ENCODE assay signal across 18 mouse cellular contexts in genomic region chr5:90611388-90611787, GRCm38 (mm10). TPM values are rescaled to one million over a fixed set of nuclear protein-coding genes. Genes with fewer than 3 reads are reported as not detected.
DNase-seq lines count a peak whose midpoint lies in the region; ATAC-seq and TF ChIP-seq lines count a peak whose summit lies in the region.
"Had no signal": no experiment of that assay in that cellular context is flagged by ENCODE, and none has a peak within 500 bp of the region (broad histone marks: within the 10 kb centered on the region; RNA-seq: fewer than 3 reads in every experiment).

No protein-coding gene starts in this region.

- peak overlapping the region; percentile 31 for H3K27ac ChIP-seq in spleen, adult 2 months (ENCODE audit: insufficient read depth, low read length)
- no peak overlapping the region for H3K27ac ChIP-seq in gastrocnemius, adult 2 months
- H3K27ac ChIP-seq: hindbrain, embryonic 13.5 days; layer of hippocampus, adult 2 months; limb, embryonic 13.5 days; midbrain, embryonic 12.5 days had no signal

- no peak for TF ChIP-seq POLR2A in spleen, adult 2 months (IDR thresholded peaks at IDR 0.05; ENCODE audit: low read depth, low read length)

- H3K36me3 ChIP-seq in spleen, adult 2 months (ENCODE audit: control insufficient read depth, insufficient read depth, low read length): no peaks in the 10 kb centered on the region
- H3K36me3 ChIP-seq: hindbrain, embryonic 13.5 days; limb, embryonic 13.5 days; midbrain, embryonic 12.5 days had no signal

- no peak for TF ChIP-seq CTCF in spleen, adult 2 months (IDR thresholded peaks at IDR 0.05; ENCODE audit: extremely low read depth, insufficient read depth, insufficient read length, insufficient replicate concordance)
- TF ChIP-seq CTCF in gastrocnemius, adult 2 months (IDR thresholded peaks at IDR 0.05): no peak

- peak in 1 of 2 experiments; percentile 14 for DNase-seq in spleen, adult 2 months (ENCODE audit: low read depth in 1 of 2, low spot score in 2 of 2)
- no peak for DNase-seq in spleen, adult 18-20 months
- DNase-seq in gastrocnemius, postnatal 14 days: no peak
- DNase-seq in kidney, adult 8-10 months: no peak
- DNase-seq in gastrocnemius, adult 2 months: no peak
- DNase-seq: adrenal gland, postnatal 14 days; cerebellum, postnatal 10 days; right cerebral cortex, postnatal 4 days; thymus, adult 18-20 months had no signal

- WGBS in spleen, adult 2 months: 17% methylated on average over 3 of the region's 3 CpGs

- peak; percentile 26 for ATAC-seq in activated CD4-positive, CD25-positive, alpha-beta regulatory T cell, adult 4 months
- ATAC-seq in megakaryocyte, adult 5-6 weeks (ENCODE audit: poor library complexity, severe bottlenecking): peak; percentile 28

- H3K4me3 ChIP-seq in spleen, adult 2 months (ENCODE audit: extremely low read depth, insufficient read depth, insufficient read length): no peak overlapping the region
- no peak overlapping the region for H3K4me3 ChIP-seq in gastrocnemius, adult 2 months
- H3K4me3 ChIP-seq: hindbrain, embryonic 13.5 days; layer of hippocampus, adult 2 months; limb, embryonic 13.5 days; midbrain, embryonic 12.5 days had no signal

- H3K4me1 ChIP-seq in spleen, adult 2 months (ENCODE audit: control insufficient read depth, insufficient read depth, insufficient read length): peaks cover 6% of the 10 kb centered on the region; the same call in 1 of the 2 replicates
- H3K4me1 ChIP-seq: hindbrain, embryonic 13.5 days; midbrain, embryonic 12.5 days had no signal

- intact Hi-C loops in gastrocnemius, postnatal 14 days (cut with DNase I; ENCODE audit: low total_unique reads): no loop called here
- intact Hi-C loops in gastrocnemius, adult 2 months (cut with DNase I): no loop called here

- H3K27me3 ChIP-seq in spleen, adult 2 months (ENCODE audit: control insufficient read depth, insufficient read depth, low read length): no peaks in the 10 kb centered on the region
- H3K27me3 ChIP-seq: hindbrain, embryonic 13.5 days; limb, embryonic 13.5 days; midbrain, embryonic 12.5 days had no signal

RNA-seq across cellular contexts. Expression of gene Rassf6, which starts 29.1 kb away (rescaled TPM):
- polyA plus RNA-seq in spleen, adult 2 months (2012; rRNA removed): 0.22 and 0.55 TPM in 2 replicates
- 1 to 10 TPM in 1 of 2 experiments, under 1 TPM in 1; 0.91 to 1.1 TPM for polyA plus RNA-seq in activated CD4-positive, CD25-positive, alpha-beta regulatory T cell, adult 4 months (2017; shearing (Covaris generic))
- not detected in 2 replicates for total RNA-seq in megakaryocyte, adult 5-6 weeks (2015)
- not detected in 2 replicates for total RNA-seq in megakaryocyte, adult 5-6 weeks (2017)
- total RNA-seq in gastrocnemius, postnatal 14 days (2021): not detected
- total RNA-seq in gastrocnemius, adult 2 months (2021): not detected

RNA-seq across cellular contexts. Expression of gene 5830473C10Rik, which starts 50.5 kb away (rescaled TPM):
- polyA plus RNA-seq in spleen, adult 2 months (2012; rRNA removed): not detected in 2 replicates
- not detected for polyA plus RNA-seq in activated CD4-positive, CD25-positive, alpha-beta regulatory T cell, adult 4 months (2017; shearing (Covaris generic))
- total RNA-seq in megakaryocyte, adult 5-6 weeks (2015): not detected in 2 replicates
- not detected in 2 replicates for total RNA-seq in megakaryocyte, adult 5-6 weeks (2017)
- total RNA-seq in gastrocnemius, postnatal 14 days (2021): not detected
- not detected for total RNA-seq in gastrocnemius, adult 2 months (2021)
- total RNA-seq: layer of hippocampus, adult 2 months had no signal
- polyA plus RNA-seq: embryonic facial prominence, embryonic 11.5 days; forebrain, embryonic 11.5 days; heart, embryonic 14.5 days; hindbrain, embryonic 13.5 days; midbrain, embryonic 12.5 days had no signal
